ENCODE assay signal across 23 mouse cellular contexts in the genomic region with DNA sequence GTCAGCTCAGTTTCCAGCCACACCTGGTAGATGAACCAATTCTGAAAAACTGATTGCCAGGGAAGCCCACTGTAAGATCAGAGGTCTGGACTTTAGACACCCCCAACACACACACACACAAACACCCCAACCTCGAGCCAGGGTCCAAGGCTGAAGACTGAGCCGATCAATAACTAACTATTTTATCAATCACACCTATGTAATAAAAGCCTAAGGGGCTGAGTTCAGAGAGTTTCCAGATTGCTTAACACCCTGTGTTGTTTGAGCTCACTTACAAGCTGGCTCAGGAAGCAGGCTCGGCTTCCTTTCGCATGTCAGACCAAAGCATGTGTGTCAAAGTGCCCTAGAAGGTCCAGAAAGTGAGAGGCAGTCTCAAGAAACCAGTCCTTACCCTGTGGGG. TPM values are rescaled to one million over a fixed set of nuclear protein-coding genes. Genes with fewer than 3 reads are reported as not detected.
A peak's percentile ranks its signal among the peaks of the same experiment; 100 is the strongest.
DNase-seq lines count a peak whose midpoint lies in the region; ATAC-seq and TF ChIP-seq lines count a peak whose summit lies in the region.
"Had no signal": no experiment of that assay in that cellular context is flagged by ENCODE, and none has a peak within 500 bp of the region (broad histone marks: within the 10 kb centered on the region; RNA-seq: fewer than 3 reads in every experiment).

No protein-coding gene starts in this region.

- no peak for ATAC-seq in heart, embryonic 12.5 days (ENCODE audit: insufficient number of reproducible peaks, low FRiP score)
- ATAC-seq in intestine, postnatal 0 days, result peak; percentile 72
- ATAC-seq in liver, postnatal 0 days, result peak; percentile 58
- ATAC-seq in cerebellum, adult (ENCODE audit: insufficient number of reproducible peaks, low FRiP score, low TSS enrichment), result no peak
- ATAC-seq: CD4-positive, CD25-positive, alpha-beta regulatory T cell, adult 4 months; forebrain, embryonic 13.5 days; forebrain, postnatal 0 days had no signal

- no peaks in the 10 kb centered on the region for H3K9me3 ChIP-seq in heart, embryonic 12.5 days (replicated peaks)
- H3K9me3 ChIP-seq in intestine, postnatal 0 days (ENCODE audit: control insufficient read depth), result no peaks in the 10 kb centered on the region
- no peaks in the 10 kb centered on the region for H3K9me3 ChIP-seq in liver, postnatal 0 days (ENCODE audit: low read length)
- H3K9me3 ChIP-seq: embryonic facial prominence, embryonic 10.5 days; forebrain, embryonic 13.5 days; G1E; hindbrain, embryonic 12.5 days had no signal

- no peak overlapping the region for H3K27ac ChIP-seq in heart, embryonic 12.5 days (ENCODE audit: poor library complexity, severe bottlenecking)
- H3K27ac ChIP-seq in brown adipose tissue, adult 24 weeks (replicated peaks; ENCODE audit: low read depth, low read length), result peak overlapping the region; percentile 85
- H3K27ac ChIP-seq in intestine, postnatal 0 days (ENCODE audit: low read depth, low read length), result peak overlapping the region; percentile 52; the same call in 1 of the 2 replicates
- H3K27ac ChIP-seq in liver, postnatal 0 days (ENCODE audit: low read depth), result peak overlapping the region; percentile 55
- H3K27ac ChIP-seq: embryonic facial prominence, embryonic 10.5 days; forebrain, embryonic 13.5 days; hindbrain, embryonic 12.5 days had no signal

- H3K36me3 ChIP-seq in heart, embryonic 12.5 days, result peaks cover 56% of the 10 kb centered on the region
- H3K36me3 ChIP-seq in intestine, postnatal 0 days (ENCODE audit: control insufficient read depth, insufficient read depth), result peaks cover 41% of the 10 kb centered on the region
- H3K36me3 ChIP-seq in liver, postnatal 0 days (replicated peaks; ENCODE audit: insufficient read depth, low read length), result peaks cover 35% of the 10 kb centered on the region

- peak; percentile 19; the same call in 1 of the 2 replicates for TF ChIP-seq EP300 in liver, postnatal 0 days (IDR thresholded peaks at IDR 0.05; ENCODE audit: low read depth)

- no peak overlapping the region for H3K4me3 ChIP-seq in heart, embryonic 12.5 days
- H3K4me3 ChIP-seq in brown adipose tissue, adult 24 weeks (ENCODE audit: insufficient read depth, low read depth, low read length), result no peak overlapping the region
- H3K4me3 ChIP-seq in intestine, postnatal 0 days (ENCODE audit: low read depth, low read length), result no peak overlapping the region
- no peak overlapping the region for H3K4me3 ChIP-seq in liver, postnatal 0 days (ENCODE audit: low read depth, low read length)
- H3K4me3 ChIP-seq: embryonic facial prominence, embryonic 10.5 days; forebrain, embryonic 13.5 days; hindbrain, embryonic 12.5 days had no signal

- no peak overlapping the region for H3K9ac ChIP-seq in heart, embryonic 12.5 days
- no peak overlapping the region for H3K9ac ChIP-seq in intestine, postnatal 0 days (ENCODE audit: low read depth, low read length)
- peak overlapping the region; percentile 22; the same call in 1 of the 2 replicates for H3K9ac ChIP-seq in liver, postnatal 0 days (replicated peaks)
- H3K9ac ChIP-seq: forebrain, embryonic 13.5 days; forebrain, postnatal 0 days; hindbrain, embryonic 12.5 days had no signal

- peak; percentile 79 for DNase-seq in heart, adult 11 months
- no peak for DNase-seq in liver, postnatal 0 days
- no peak for DNase-seq in spleen, adult 12 weeks (ENCODE audit: low spot score)
- DNase-seq: adrenal gland, adult 8-10 months; adrenal gland, postnatal 36 days; B cell, adult 2 months; cerebellum, adult 11-12 months; cerebellum, adult 9-10 months; cerebellum, postnatal 36 days; forebrain, postnatal 0 days; gastrocnemius, postnatal 14 days; heart, postnatal 10 days; heart, postnatal 4 days had no signal

- no peak for TF ChIP-seq CTCF in intestine, postnatal 0 days (IDR thresholded peaks at IDR 0.05; ENCODE audit: low read depth)
- no peak for TF ChIP-seq CTCF in liver, postnatal 0 days (IDR thresholded peaks at IDR 0.05; ENCODE audit: low read depth)

- H3K4me2 ChIP-seq in heart, embryonic 12.5 days, result no peak overlapping the region
- H3K4me2 ChIP-seq in intestine, postnatal 0 days (replicated peaks; ENCODE audit: low read depth), result no peak overlapping the region
- no peak overlapping the region for H3K4me2 ChIP-seq in liver, postnatal 0 days (ENCODE audit: low read depth, low read length)
- H3K4me2 ChIP-seq: forebrain, embryonic 13.5 days; hindbrain, embryonic 12.5 days had no signal

- no peaks in the 10 kb centered on the region for H3K27me3 ChIP-seq in heart, embryonic 12.5 days (replicated peaks)
- no peaks in the 10 kb centered on the region for H3K27me3 ChIP-seq in intestine, postnatal 0 days (replicated peaks; ENCODE audit: control insufficient read depth, insufficient read depth, low read length)
- no peaks in the 10 kb centered on the region for H3K27me3 ChIP-seq in liver, postnatal 0 days (ENCODE audit: insufficient read depth, low read length)
- H3K27me3 ChIP-seq: forebrain, embryonic 13.5 days; hindbrain, embryonic 12.5 days had no signal

- H3K4me1 ChIP-seq in heart, embryonic 12.5 days (replicated peaks), result peaks cover 12% of the 10 kb centered on the region; the same call in 1 of the 2 replicates
- H3K4me1 ChIP-seq in brown adipose tissue, adult 24 weeks (ENCODE audit: control insufficient read depth, insufficient read depth, insufficient read length, low read length), result peaks cover 11% of the 10 kb centered on the region; the same call in 1 of the 2 replicates
- H3K4me1 ChIP-seq in intestine, postnatal 0 days (replicated peaks; ENCODE audit: control insufficient read depth, insufficient read depth, low read length), result no peaks in the 10 kb centered on the region
- peaks cover 18% of the 10 kb centered on the region for H3K4me1 ChIP-seq in liver, postnatal 0 days (ENCODE audit: insufficient read depth)
- H3K4me1 ChIP-seq: embryonic facial prominence, embryonic 10.5 days had no signal

- WGBS in heart, embryonic 12.5 days, result 82% methylated on average over 4 of the region's 4 CpGs
- 34% methylated on average over 4 of the region's 4 CpGs for WGBS in intestine, postnatal 0 days
- 54% methylated on average over 4 of the region's 4 CpGs for WGBS in liver, postnatal 0 days (ENCODE audit: insufficient replicate concordance)

RNA-seq across cellular contexts. Expression of a gene that starts 8.6 kb away (rescaled TPM):
- polyA plus RNA-seq in heart, embryonic 12.5 days (2016; fragmentation: Nextera tagmentation; extraction: Ambion mirVana), result 92.5 and 95.8 TPM in 2 replicates
- polyA plus RNA-seq in brown adipose tissue, adult 24 weeks (2012; ENCODE audit: insufficient read depth, insufficient read length, missing spikeins), result 234 and 326 TPM in 2 replicates
- 555 and 620 TPM in 2 replicates for polyA plus RNA-seq in intestine, postnatal 0 days (2015; fragmentation: Nextera tagmentation; extraction: Ambion mirVana)
- 608 and 698 TPM in 2 replicates for polyA plus RNA-seq in liver, postnatal 0 days (2015; fragmentation: Nextera tagmentation; extraction: Ambion mirVana)

RNA-seq across cellular contexts. Expression of a gene that starts 26.5 kb away (rescaled TPM):
- polyA plus RNA-seq in heart, embryonic 12.5 days (2016; fragmentation: Nextera tagmentation; extraction: Ambion mirVana), result 0.14 and 0.24 TPM in 2 replicates
- polyA plus RNA-seq in brown adipose tissue, adult 24 weeks (2012; ENCODE audit: insufficient read depth, insufficient read length, missing spikeins), result 13.6 and 14.3 TPM in 2 replicates
- polyA plus RNA-seq in intestine, postnatal 0 days (2015; fragmentation: Nextera tagmentation; extraction: Ambion mirVana), result 1.5 and 1.6 TPM in 2 replicates
- polyA plus RNA-seq in liver, postnatal 0 days (2015; fragmentation: Nextera tagmentation; extraction: Ambion mirVana), result 204 and 234 TPM in 2 replicates
- polyA plus RNA-seq: G1E; heart, embryonic 14.5 days; hindbrain, embryonic 12.5 days had no signal

RNA-seq across cellular contexts. Expression of a gene that starts 45.4 kb away (rescaled TPM):
- 0.51 and 0.60 TPM in 2 replicates for polyA plus RNA-seq in heart, embryonic 12.5 days (2016; fragmentation: Nextera tagmentation; extraction: Ambion mirVana)
- polyA plus RNA-seq in brown adipose tissue, adult 24 weeks (2012; ENCODE audit: insufficient read depth, insufficient read length, missing spikeins), result 86.6 and 95.5 TPM in 2 replicates
- polyA plus RNA-seq in intestine, postnatal 0 days (2015; fragmentation: Nextera tagmentation; extraction: Ambion mirVana), result 6.3 and 6.4 TPM in 2 replicates
- polyA plus RNA-seq in liver, postnatal 0 days (2015; fragmentation: Nextera tagmentation; extraction: Ambion mirVana), result 5.6 and 6.5 TPM in 2 replicates
- polyA plus RNA-seq: CD4-positive, CD25-positive, alpha-beta regulatory T cell, adult 4 months; G1E had no signal

Comparison
In these comparisons a context has a peak if more than half of its experiments do, and no peak if none do; other contexts are left out.
1. ATAC-seq: peak in intestine, postnatal 0 days (single experiment) and liver, postnatal 0 days (single experiment); none in heart, embryonic 12.5 days (single experiment) and cerebellum, adult (single experiment).
2. RNA of a gene that starts 26.5 kb away (polyA plus RNA-seq): 204 to 234 TPM in liver, postnatal 0 days; 13.6 to 14.3 TPM in brown adipose tissue, adult 24 weeks, 1.5 to 1.6 TPM in intestine, postnatal 0 days and 0.14 to 0.24 TPM in heart, embryonic 12.5 days; every median in the first group is over 10 times any median in the second.
3. RNA of a gene that starts 45.4 kb away (polyA plus RNA-seq): 86.6 to 95.5 TPM in brown adipose tissue, adult 24 weeks; 6.3 to 6.4 TPM in intestine, postnatal 0 days, 5.6 to 6.5 TPM in liver, postnatal 0 days and 0.51 to 0.60 TPM in heart, embryonic 12.5 days; every median in the first group is over 10 times any median in the second.